Mouse (Mus musculus) liver, adult 2 months (tissue): ENCODE data around the gene Ncoa7. TPM values are rescaled to one million over a fixed set of nuclear protein-coding genes. Genes with fewer than 3 reads are reported as not detected.
A peak's percentile ranks its signal among the peaks of the same experiment; 100 is the strongest.

Source experiments
- DNase-seq: peaks from one replicate; pipeline ENCODE4 v3.0.0-alpha.2; 2011; ENCODE audit warnings: low read depth, low spot score; ENCODE audit errors: extremely low read depth
- H3K27ac ChIP-seq: fragments of 200-500 bp; replicated peaks from 2 replicates; pipeline ENCODE4 v1.5.1; 2012; ENCODE audit warnings: low read depth, mild to moderate bottlenecking, control low read depth, inconsistent platforms, low read length; ENCODE audit not compliant: insufficient read depth
- H3K27me3 ChIP-seq: fragments of 200-500 bp; 2 replicates; pipeline ENCODE4 v1.6.1; 2012; ENCODE audit warnings: mild to moderate bottlenecking, moderate library complexity, low read length, inconsistent platforms; ENCODE audit not compliant: control insufficient read depth, insufficient read depth
- H3K36me3 ChIP-seq: fragments of 200-500 bp; 2 replicates; pipeline ENCODE4 v1.6.1; 2012; ENCODE audit warnings: low read length, inconsistent platforms; ENCODE audit not compliant: control insufficient read depth, insufficient read depth
- H3K4me1 ChIP-seq: fragments of 200-500 bp; 2 replicates; pipeline ENCODE4 v1.6.1; 2011; ENCODE audit warnings: low read length; ENCODE audit not compliant: control insufficient read depth, insufficient read depth
- H3K4me3 ChIP-seq: fragments of 200-500 bp; 2 replicates; pipeline ENCODE4 v1.5.1; 2011; ENCODE audit warnings: low read depth, mild to moderate bottlenecking, control low read depth, low read length, moderate library complexity; ENCODE audit not compliant: insufficient read depth
- H3K79me2 ChIP-seq: fragments of 200-500 bp; 2 replicates; pipeline ENCODE4 v1.6.1; 2012; ENCODE audit warnings: inconsistent platforms, mild to moderate bottlenecking, low read length, moderate library complexity; ENCODE audit not compliant: control insufficient read depth, insufficient read depth
- H3K9ac ChIP-seq: fragments of 200-500 bp; 2 replicates; pipeline ENCODE4 v1.6.1; 2012; ENCODE audit warnings: low read depth, mild to moderate bottlenecking, control low read depth, inconsistent platforms, low read length
- CTCF ChIP-seq: fragments of 200-500 bp; IDR thresholded peaks from 2 replicates; pipeline ENCODE4 v1.5.1; 2011; ENCODE audit warnings: low read depth, low read length, control low read depth
- POLR2A ChIP-seq: fragments of 200-500 bp; IDR thresholded peaks from 2 replicates; pipeline ENCODE4 v1.6.1; 2011; ENCODE audit warnings: low read length, control low read depth; ENCODE audit not compliant: insufficient read depth; ENCODE audit errors: extremely low read depth
- WGBS: fragments of 180-500 bp; shearing (Covaris S2); methylation state at CpG from one replicate; pipeline ENCODE4 v1.1.7; 2018; 5-methylcytosine and 5-hydroxymethylcytosine counted together
- polyA plus RNA-seq: library from polyadenylated mRNA; depleted of rRNA; stranded (reverse); fragments of >200 nt; gene quantifications from 2 replicates; pipeline ENCODE4 v1.2.3, GENCODE M21; 2012; rRNA removed
- total RNA-seq: library from RNA; depleted of rRNA; stranded (reverse); fragments of >200 nt; gene quantifications from 2 replicates; pipeline ENCODE4 v1.2.3, GENCODE M21; 2014; rRNA removed

Ncoa7 gene
- 1.5 and 2.1 TPM in 2 replicates for total RNA-seq
- 0.27 and 0.32 TPM in 2 replicates for polyA plus RNA-seq

DNA sequence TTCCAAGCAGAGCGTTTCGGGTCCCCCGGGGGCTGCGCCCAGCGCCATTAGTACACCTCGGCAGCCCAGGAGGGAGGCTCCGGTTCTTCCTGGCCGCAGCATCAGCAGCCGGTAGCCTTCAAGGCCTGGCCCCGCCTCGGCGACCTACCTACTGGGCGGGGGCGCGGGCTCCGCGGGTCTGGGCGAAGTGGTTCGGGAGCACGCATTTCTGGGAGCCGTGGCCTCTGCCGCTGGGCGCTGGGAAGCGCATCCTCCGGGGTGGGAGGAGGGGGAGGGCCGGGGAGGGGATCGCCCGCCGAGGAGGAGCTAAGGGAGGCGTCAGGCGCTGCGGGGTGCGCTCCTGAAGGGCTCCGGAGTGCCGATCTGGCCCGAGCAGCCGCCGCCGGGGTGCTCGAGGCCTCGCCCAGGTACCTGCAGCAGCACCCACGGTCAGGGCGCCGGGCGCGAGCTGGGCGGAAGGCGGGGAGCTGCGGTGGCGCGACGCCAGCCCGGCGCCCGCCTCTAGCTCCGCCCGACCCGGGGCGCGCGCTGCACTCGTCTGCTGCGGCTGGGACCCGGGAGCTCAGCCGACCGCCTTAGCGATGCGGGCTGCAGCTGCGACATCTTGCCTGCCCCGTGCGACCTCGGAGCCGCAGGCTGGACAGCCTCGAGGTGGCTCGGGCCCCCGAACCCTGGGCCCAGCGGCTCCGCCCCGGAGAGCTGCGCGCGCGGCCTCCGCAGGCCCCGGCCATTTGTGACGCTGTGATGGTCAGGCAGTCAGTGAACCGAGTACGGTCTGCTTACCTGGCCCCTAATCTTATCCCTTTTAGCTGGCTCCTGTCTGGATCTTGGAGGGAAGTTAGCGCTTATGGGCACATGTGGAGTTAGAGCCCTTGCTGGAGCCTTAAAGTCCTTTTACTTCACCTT lies at the start of gene Ncoa7:
Ncoa7 (minus strand) TSS at position 646 of the 906 bp plus-strand sequence.
- Histone ChIP-seq H3K79me2 (no peaks in the 10 kb centered on the region), H3K4me1 (peaks cover 4% of the 10 kb centered on the region; the same call in 1 of the 2 replicates), H3K9ac (peak within 1 kb of the TSS; percentile 90), H3K27me3 (0 out of 2 replicates have a peak, but pooled peaks cover 2% of the 10 kb centered on the region), H3K4me3 (peak within 1 kb of the TSS; percentile 96), H3K36me3 (no peaks in the 10 kb centered on the region), H3K27ac (peak within 1 kb of the TSS; percentile 67)
- TF ChIP-seq CTCF: no peak
- 0 out of 2 replicates have a peak, but pooled peaks have one; percentile 22 for TF ChIP-seq POLR2A
- peak; percentile 19 for DNase-seq
- under 1% methylated on average over 86 of the region's 89 CpGs for WGBS

DNA sequence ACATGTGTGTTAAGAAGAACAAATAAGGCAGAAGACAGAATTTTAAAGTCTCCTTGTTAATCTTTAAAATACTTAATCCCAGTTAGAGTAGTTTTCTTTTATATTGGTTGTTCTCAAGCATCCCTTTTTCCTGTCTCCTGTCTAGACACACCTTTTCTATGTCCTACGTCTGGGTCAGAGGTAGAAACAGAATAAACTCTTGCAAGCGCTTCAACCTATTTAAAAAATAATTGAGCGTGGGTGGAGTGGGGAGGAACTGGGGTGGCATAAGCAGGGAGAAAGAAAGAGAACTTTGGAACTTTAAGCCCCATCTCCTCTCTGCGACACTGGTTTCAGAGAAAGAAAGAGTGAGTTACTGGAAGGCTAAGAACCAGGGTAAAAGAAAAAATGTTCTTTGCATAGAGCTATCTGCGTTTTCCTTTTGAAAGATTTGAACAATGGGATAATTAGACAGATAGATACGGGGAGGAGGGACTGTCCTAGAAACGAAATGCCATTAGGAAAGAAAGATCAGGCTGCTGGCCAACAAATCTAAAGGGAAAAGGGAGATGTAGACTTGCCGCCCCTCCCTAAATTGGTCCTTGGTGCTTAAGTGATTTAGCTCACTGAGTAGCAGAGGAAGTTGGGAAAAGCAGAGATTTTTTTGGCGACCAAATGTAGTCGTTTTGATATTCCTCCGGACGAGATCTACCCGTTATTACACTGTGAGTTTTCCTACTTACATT lies 42.1 kb upstream of the Ncoa7 start:
- 29% methylated on average over 13 of the region's 13 CpGs for WGBS
- DNase-seq: no peak
- Histone ChIP-seq H3K36me3 (no peaks in the 10 kb centered on the region), H3K9ac (no peak overlapping the region), H3K4me3 (no peak overlapping the region), H3K4me1 (peaks cover 10% of the 10 kb centered on the region), H3K79me2 (no peaks in the 10 kb centered on the region), H3K27ac (no peak overlapping the region), H3K27me3 (peaks cover 21% of the 10 kb centered on the region)
- TF ChIP-seq POLR2A: no peak
- no peak for TF ChIP-seq CTCF

DNA sequence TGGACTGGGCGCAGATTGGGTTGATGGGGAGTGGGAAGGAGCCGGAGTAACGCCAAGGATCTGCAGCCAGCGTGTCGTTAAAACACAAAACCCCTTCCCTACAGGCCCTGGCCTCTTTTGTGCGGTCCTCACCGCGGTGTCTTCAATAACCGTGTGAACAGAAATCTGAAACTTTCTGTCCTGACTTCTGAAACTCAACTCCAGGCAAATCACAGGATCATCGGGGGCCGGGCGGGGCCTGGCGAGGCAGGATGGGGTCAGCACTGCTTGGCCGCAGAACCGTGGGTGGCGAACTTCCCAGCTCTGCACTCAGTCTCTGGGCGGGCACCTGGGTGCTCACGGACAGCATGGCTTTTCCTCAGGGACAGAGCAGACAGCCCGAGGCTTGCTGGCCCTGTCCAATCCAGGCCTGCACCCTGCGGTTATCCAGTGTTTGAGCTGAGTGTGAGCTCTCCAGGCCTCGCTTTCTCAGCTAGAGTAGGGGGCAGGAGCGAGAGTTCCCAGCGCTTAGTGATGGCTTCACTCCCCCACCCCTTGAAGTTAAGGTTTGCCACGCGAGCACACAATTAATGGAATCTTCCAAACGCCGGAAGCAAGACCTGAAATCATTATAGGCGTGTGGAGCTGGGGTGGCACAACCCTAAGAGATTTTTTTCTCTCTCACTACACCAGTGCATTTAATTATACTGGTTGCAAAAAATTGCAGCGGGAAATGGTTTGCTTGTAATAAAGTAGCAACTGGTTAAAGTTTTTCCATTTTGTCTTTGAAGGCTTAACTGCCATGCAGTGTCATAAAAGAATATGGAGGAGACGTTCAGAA lies 41.3 kb upstream of the Ncoa7 start:
- Histone ChIP-seq H3K9ac (no peak overlapping the region), H3K4me3 (no peak overlapping the region), H3K4me1 (peaks cover 10% of the 10 kb centered on the region), H3K27me3 (peaks cover 22% of the 10 kb centered on the region), H3K27ac (no peak overlapping the region), H3K79me2 (no peaks in the 10 kb centered on the region), H3K36me3 (no peaks in the 10 kb centered on the region)
- WGBS: 13% methylated on average over 30 of the region's 30 CpGs
- no peak for TF ChIP-seq POLR2A
- TF ChIP-seq CTCF: no peak
- DNase-seq: no peak

DNA sequence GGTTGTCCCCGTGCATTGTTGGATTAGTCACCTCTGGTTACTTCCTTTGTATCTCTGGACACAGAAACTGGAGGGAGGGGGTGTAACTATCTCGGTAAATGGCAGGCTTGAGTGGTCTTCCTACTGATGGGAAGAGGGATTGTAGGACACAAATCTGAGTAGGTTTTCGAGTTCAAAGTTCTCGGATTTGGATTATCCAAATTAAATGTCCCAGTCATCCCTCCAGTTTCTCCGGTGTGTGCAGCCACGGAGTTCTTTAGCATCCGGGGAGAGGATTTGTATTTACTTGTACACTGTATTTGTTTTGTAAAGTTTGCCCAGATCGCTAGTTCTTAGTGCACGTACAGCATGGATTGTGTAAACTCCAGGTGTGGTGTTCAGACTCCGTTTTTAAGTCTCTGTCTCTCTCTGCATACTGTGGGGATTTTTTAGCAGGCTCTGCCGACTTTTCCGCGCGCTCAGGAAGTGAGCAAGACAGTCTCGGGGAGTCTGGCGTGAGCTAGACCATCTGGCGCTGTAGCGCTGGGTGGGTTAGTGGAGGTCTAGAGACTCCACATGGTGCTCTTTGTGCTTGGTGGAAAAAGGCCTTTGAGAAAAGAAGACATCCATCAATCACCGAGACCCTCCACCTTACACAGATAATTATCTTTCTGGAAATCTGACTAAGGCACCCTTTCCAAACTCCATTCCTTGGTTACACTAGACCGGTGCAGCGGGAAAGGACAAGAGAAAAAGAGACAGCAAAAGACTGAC lies 40.5 kb upstream of the Ncoa7 start:
- 4% methylated on average over 21 of the region's 21 CpGs for WGBS
- Histone ChIP-seq H3K9ac (no peak overlapping the region), H3K27ac (no peak overlapping the region), H3K27me3 (peaks cover 24% of the 10 kb centered on the region), H3K4me1 (peaks cover 10% of the 10 kb centered on the region), H3K79me2 (no peaks in the 10 kb centered on the region), H3K36me3 (no peaks in the 10 kb centered on the region), H3K4me3 (peak overlapping the region; percentile 55; the same call in 1 of the 2 replicates)
- TF ChIP-seq CTCF (no peak), POLR2A (no peak)
- DNase-seq: no peak
